Mouse (Mus musculus): ENCODE results near the gene Ugt1a1.

DNA sequence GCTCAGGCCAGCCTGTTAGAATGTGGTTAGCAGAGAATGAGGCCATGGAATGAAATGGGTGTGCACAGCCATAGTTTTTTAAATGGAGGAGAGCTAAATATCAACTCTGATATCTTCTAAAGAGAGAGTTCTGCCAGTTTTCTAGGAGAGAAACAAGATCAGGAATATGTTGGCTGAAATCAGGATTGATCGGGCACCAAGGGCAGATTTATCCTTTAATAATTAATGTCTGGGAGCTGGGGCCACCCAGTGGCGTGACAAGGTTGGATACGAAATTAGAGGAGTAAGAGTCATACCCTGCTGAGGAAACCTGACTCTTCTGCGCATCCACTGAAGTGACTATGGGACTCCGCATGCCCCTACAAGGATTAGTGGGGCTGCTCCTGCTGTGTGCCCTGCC is 46.0 kb upstream of the Ugt1a1 start, which contains the start of gene Ugt1a5:
- TF ChIP-seq CTCF (IDR thresholded peaks at IDR 0.05; ENCODE audit: low read depth, low read length) (no peak), POLR2A (IDR thresholded peaks at IDR 0.05; ENCODE audit: insufficient read depth, low read length) (no peak), EP300 (IDR thresholded peaks at IDR 0.05; ENCODE audit: insufficient read depth, low read depth, low read length) (no peak)

Measured in ES-Bruce4 (cell line).